Mouse (Mus musculus) C2C12 (cell line): Measurements from ENCODE around the gene 4933424G06Rik.

Experiments
- CEBPB ChIP-seq: IDR thresholded peaks from one replicate; pipeline ENCODE4 v1.6.1; 2011; ENCODE audit warnings: low read depth, mild to moderate bottlenecking, control low read depth, moderate library complexity
- CTCF ChIP-seq: IDR thresholded peaks from one replicate; pipeline ENCODE4 v1.5.1; 2011; ENCODE audit not compliant: control insufficient read depth, insufficient read depth, insufficient read length
- MYOD1 ChIP-seq: IDR thresholded peaks from one replicate; pipeline ENCODE4 v1.6.1; 2011; ENCODE audit warnings: low read depth; ENCODE audit not compliant: control insufficient read depth, insufficient read length
- MYOG ChIP-seq: IDR thresholded peaks from one replicate; pipeline ENCODE4 v1.6.1; 2011; ENCODE audit not compliant: control insufficient read depth, insufficient read length; ENCODE audit errors: extremely low read depth
- USF1 ChIP-seq: IDR thresholded peaks from one replicate; pipeline ENCODE4 v1.6.1; 2011; ENCODE audit warnings: low read depth, mild to moderate bottlenecking, control low read depth, moderate library complexity

DNA sequence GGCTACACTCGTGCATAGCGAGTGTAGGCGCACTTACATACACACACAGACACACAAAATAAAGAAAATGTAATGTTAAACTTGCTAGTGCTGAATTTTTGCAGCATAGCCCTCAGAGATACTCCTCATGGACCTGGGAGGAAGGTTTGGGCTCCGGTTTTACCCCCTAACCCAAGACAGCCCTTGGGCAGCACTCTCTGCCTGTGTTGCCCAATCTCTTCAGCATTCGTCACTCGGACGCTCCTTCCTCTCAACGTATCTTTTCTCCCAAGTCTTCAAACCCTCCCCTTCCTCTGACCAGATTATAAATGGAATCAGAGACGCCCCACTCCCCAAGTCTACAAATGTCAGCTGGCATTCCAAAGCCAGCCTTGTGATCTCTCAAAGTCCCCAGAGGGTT lies 33.1 kb downstream of the 4933424G06Rik start:
- no peak for TF ChIP-seq CTCF
- TF ChIP-seq USF1 = no peak
- TF ChIP-seq MYOG = no peak
- no peak for TF ChIP-seq MYOD1
- TF ChIP-seq CEBPB = no peak
